Mouse (Mus musculus): ENCODE data around the gene Enpp7.
A peak's percentile ranks its signal among the peaks of the same experiment; 100 is the strongest.

Gene Enpp7

DNA sequence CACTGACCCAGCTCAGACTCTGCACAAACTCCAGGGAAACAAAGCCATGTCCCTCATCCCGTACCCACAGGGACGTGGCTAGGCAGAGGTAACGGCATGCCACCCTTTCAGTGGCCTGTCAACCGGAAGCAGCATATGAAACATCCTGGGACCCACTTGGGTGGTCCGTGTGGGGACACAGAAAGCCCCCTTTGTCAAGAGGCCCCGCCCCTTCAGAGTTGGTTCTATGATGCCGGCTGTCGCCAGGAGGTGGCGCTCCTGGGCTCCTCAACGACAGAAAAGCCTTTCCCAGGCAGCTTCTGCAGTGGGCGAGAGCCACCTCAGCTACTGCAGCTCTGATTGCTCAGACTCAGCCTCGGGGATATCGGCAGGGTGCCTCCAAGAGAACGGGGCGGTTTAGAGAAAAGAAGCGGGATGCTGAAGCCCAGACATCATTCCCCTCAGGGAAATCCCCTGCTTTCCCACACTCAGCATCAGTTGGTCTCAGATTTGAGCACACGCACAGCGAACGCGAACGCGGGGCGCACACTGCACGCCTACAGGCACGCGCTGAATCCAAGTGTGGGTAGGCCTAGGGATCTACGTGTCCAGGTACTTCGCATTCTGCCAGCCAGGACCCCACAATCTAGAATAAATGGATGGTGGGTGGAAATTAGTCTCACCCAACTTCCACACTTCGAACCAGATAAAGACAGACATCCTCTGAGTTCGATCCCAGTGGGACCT, 10.7 kb downstream of the Enpp7 start:
- peak; percentile 76 for DNase-seq (ENCODE audit: low spot score)

GRCm38 (mm10) chr11:118999361-118999804, 11.4 kb downstream of the Enpp7 start:
- no peak for DNase-seq (ENCODE audit: low spot score)

- DNase-seq (ENCODE audit: low spot score) = no peak
Measured at GRCm38 (mm10) chr11:119000877-119001276, 12.9 kb downstream of the Enpp7 start.

GRCm38 (mm10) chr11:119001493-119002128, 13.6 kb downstream of the Enpp7 start:
- no peak for DNase-seq (ENCODE audit: low spot score)

DNA sequence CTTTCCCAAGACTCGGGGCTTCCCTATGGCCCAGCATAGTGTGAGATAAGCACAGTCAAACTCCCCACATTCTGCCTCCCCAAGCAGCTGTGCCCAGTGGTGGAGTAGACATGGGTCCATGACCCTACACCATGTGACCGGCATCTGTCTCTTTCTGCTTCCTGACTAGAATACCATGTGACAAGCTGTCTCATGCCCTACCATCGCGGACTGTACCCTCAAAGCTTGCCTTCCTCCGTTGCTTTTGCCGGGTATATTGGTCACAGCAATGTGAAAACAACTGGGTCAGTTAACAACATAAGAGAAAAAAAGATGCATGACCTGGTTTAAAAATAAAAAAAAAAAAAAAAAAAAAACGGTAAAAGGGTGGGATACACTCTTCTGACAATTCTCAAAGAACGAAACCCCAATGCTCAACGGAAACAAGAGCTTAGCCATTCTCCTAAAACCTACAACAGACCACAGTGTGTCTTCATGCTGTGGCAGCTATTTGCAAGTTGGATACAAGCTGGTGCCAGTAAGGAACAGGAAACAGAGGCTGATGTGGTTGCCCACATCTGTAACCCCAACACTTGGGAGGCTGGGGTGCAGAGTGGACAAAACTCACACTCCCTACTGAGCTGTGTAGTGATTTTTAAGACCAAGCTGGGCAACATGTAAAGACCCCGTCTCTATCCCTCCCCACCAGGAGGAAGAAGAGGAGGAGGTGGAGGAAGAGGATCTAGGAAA, 17.7 kb downstream of the Enpp7 start:
- DNase-seq (ENCODE audit: low spot score) = no peak

DNA sequence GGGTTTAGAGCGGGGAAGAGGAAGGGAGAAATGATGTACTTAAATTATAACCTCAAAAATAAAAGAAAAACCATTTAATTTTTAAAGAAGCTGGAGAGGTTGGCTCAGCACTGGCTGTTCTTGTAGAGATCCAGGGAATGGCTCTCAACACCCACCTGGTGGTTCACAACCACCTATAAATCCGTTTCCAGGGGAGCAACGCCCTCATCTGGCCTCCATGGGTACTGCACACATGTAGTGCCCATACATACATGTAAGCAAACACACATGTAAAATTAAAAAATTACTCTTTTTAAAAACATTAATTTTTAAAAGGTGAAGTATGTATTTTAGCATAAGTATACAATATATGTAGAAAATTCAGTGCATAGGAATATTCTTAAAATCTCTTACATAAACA, 18.5 kb downstream of the Enpp7 start:
- no peak for DNase-seq (ENCODE audit: low spot score)

- DNase-seq (ENCODE audit: low spot score) = no peak
Measured at GRCm38 (mm10) chr11:119007461-119008456, 19.8 kb downstream of the Enpp7 start.

GRCm38 (mm10) chr11:119014455-119014854, 26.5 kb downstream of the Enpp7 start:
- no peak for DNase-seq (ENCODE audit: low spot score)

DNA sequence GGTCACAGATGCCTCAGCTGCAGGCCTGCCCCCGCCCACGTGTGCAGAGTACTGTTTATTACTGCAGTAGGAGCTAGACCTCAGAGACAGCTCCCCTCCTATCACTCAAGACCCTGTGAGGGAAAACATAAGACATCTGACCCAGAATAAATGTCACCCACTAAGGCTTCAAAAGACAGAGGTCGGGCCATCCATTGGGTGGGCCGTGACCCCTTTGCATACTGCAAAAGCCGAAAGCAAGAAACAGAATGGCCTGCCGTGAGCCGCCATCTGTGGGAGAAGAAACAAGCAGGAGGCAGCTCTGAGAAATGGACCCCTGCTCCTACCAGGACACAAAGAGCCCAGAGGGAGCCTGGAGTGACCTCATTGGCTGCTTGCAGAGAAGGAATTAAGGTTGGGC, 29.5 kb downstream of the Enpp7 start:
- DNase-seq (ENCODE audit: low spot score) = no peak

- no peak for DNase-seq (ENCODE audit: low spot score)
Measured at GRCm38 (mm10) chr11:119021180-119021579, 33.2 kb downstream of the Enpp7 start.

DNA sequence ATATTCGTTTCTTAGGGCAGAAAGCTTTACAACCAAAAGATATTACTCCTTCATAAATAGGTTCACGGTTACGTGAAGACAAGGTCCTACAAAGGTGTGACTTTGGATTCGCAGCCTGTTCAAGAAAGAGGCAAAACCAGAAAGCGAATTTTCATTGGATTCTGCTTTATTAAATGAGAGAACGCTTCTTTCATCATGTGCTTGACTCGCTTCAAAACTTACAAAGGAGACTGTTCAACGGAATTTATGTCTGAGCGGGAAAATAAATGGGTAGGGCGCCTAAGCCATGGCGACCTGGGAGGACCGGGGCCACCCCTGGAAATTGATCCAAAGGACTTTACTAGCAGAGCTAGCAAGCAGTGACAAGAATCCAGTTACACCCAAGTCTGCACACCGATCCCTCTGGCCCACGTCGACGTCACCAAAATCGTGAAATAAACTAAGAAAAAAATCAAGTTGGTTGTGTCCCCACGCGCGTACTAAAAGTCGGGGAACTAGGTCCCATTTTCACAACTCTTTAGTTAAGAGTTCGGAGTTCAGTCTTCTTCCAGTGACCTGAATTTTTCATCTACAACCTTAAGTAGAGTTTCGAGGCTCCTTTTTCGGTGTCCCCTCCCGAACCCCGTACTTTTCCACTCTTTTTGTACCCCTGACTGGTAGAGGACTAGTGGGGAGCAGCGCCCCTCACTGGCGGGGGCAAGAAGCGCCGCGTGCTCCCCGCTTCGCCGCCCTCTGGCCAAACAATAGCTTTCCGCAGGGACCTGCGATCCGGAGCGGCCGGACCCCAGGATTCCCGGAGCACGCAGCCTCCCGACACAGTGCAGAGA, 34.3 kb downstream of the Enpp7 start:
- no peak for DNase-seq (ENCODE audit: low spot score)

GRCm38 (mm10) chr11:119022895-119023615, 35.1 kb downstream of the Enpp7 start, which contains the start of gene Cbx2:
TSS of gene Cbx2 (plus strand) at chr11:119022962.
- peak; percentile 86 for DNase-seq (ENCODE audit: low spot score)

DNA sequence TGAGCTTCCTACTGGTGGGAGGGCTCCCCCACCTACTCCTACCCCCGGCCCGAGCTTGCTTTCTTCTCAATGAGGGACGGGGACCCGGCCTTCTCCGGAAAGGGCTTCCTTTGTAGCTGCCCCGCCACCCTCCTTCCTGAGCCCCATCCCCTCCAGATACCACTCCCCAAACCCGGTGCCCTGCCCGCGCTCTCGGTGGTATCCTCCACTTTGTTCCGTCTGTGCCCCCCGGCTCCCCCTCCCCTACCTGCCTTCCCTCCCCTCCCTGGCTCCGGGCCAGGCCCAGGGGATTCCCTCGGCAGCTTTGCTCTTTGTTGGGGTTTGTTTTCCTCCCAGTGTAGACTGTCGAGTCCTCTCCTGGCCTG, 35.6 kb downstream of the Enpp7 start:
- DNase-seq (ENCODE audit: low spot score) = no peak

- DNase-seq (ENCODE audit: low spot score) = no peak
Measured at GRCm38 (mm10) chr11:119024260-119024659, 36.3 kb downstream of the Enpp7 start.

DNA sequence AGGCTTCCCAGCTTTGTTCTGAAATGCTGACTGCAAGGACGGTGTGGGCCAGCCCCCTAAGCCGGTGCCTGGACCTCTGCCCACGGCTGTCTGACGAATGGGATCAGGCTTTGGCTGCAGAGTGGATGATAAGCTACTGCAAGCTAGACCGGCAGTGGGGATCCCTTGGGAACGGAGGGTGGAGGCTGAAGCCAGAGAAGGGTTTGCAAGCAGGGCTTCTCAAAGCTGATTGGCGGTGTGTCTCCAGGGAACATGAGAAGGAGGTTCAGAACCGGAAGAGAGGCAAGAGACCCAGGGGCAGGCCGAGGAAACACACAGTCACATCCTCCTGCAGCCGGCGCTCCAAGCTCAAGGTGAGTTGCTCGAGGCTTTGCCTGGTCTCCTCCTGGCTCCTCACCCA, 38.2 kb downstream of the Enpp7 start:
- DNase-seq (ENCODE audit: low spot score) = peak; percentile 34

GRCm38 (mm10) chr11:119033874-119034558, 46.0 kb downstream of the Enpp7 start:
- peak; percentile 88 for DNase-seq (ENCODE audit: low spot score)

DNA sequence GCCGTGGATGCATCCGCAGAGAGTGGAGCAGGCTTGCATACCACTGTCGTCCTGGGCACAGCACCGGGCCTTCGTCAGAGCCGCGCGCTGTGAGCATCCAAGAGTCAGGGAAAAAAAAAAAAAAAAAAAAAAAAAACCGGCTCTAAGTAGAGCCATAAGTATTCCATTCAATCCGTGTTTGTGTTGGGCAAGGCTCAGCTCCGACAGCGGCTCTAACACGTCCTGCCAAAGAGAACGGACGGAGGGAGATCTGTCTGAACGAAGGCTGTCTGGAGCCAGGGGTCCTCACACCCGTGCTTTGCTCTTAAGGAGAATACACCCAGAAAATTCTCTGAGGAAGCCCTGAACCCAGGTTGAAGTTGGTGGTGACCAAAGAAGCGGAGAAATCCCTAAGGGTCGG, 46.6 kb downstream of the Enpp7 start:
- no peak for DNase-seq (ENCODE audit: low spot score)

- no peak for DNase-seq (ENCODE audit: low spot score)
Measured at GRCm38 (mm10) chr11:119035094-119035685, 47.2 kb downstream of the Enpp7 start.

GRCm38 (mm10) chr11:119035686-119036165, 47.7 kb downstream of the Enpp7 start:
- DNase-seq (ENCODE audit: low spot score) = no peak
